Mouse (Mus musculus) brain, embryonic 14.5 days (tissue): Measurements from ENCODE around the gene Prkag2.

Source experiments
- CTCF ChIP-seq: fragments of 200-500 bp; IDR thresholded peaks from 2 replicates; pipeline ENCODE4 v1.5.1; 2012; ENCODE audit warnings: inconsistent platforms, mild to moderate bottlenecking, moderate library complexity, borderline replicate concordance; ENCODE audit not compliant: insufficient read depth, insufficient read length; ENCODE audit errors: extremely low read depth
- POLR2A ChIP-seq: fragments of 200-500 bp; IDR thresholded peaks from 2 replicates; pipeline ENCODE4 v1.6.1; 2012; ENCODE audit warnings: mild to moderate bottlenecking, inconsistent platforms, borderline replicate concordance; ENCODE audit not compliant: poor library complexity, insufficient read depth, insufficient read length, severe bottlenecking; ENCODE audit errors: extremely low read depth

DNA sequence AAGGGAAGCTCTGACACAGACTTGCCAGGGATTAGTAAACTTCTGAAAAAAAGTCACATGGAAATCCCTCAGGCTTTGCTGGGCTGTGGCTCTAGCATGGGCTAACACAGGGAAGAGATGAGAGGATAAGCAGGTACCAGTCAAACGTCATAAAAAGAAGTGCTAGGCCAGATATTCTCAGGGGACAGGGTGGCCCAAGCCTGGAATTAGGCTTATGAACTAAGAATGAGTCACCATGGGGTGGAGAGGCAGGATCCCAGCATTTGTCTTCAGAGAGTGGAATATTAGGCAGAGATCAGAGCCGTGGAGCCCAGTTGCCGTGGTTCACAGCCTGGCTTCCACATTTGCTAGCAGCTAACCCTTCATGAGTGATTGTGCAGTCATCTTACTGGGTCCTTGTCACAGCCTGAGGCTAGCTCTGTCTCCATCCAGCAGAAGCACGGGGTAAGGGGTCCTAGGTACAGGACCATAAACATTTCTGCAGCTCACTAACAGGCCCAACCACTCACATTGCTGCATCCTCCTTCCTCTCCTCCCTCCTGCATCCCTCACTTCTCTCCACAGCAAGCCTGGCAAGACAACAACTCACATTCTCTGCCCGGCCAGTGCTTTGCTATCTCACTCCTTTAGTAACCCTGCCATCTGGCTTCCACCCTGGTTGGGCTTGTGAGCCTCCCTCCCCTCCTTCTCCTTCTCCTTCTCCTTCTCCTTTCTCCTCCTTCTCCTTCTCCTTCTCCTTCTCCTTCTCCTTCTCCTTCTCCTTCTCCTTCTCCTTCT is 162.2 kb downstream of the Prkag2 start:
- TF ChIP-seq CTCF, result no peak
- TF ChIP-seq POLR2A, result no peak
